Mouse (Mus musculus) megakaryocyte-erythroid progenitor cell, adult 5 weeks (primary cell): Measurements from ENCODE around the gene Wdr93. TPM values are rescaled to one million over a fixed set of nuclear protein-coding genes. Genes with fewer than 3 reads are reported as not detected.

Source experiments
- polyA plus RNA-seq: library from polyadenylated mRNA; stranded (reverse); fragments of >175 nt; gene quantifications from 2 replicates; pipeline ENCODE4 v1.2.3, GENCODE M21; 2012

Gene Wdr93
- polyA plus RNA-seq: 0.03 TPM in 1 of 2 replicates, not detected in the other

GRCm38 (mm10) chr7:79742659-79743536, at the start of gene Wdr93, which contains the start of gene Pex11a:
Gene Wdr93, plus strand, starts transcription at chr7:79743163.
Gene Pex11a, minus strand, starts transcription at chr7:79743131.

GRCm38 (mm10) chr7:79715187-79715981, 27.6 kb upstream of the Wdr93 start, which contains the start of gene Kif7:
Gene Kif7, minus strand, starts transcription at chr7:79715720.

GRCm38 (mm10) chr7:79732622-79733021, 10.3 kb upstream of the Wdr93 start, which contains the start of gene Plin1:
Gene Plin1, minus strand, starts transcription at chr7:79732903.

GRCm38 (mm10) chr7:79793688-79794087, 50.7 kb downstream of the Wdr93 start, which contains the start of gene Mesp1:
Gene Mesp1, minus strand, starts transcription at chr7:79793788.

GRCm38 (mm10) chr7:79810611-79811506, 67.9 kb downstream of the Wdr93 start, which contains the start of gene Mesp2:
Gene Mesp2, plus strand, starts transcription at chr7:79810727.

Other genes starting within 250 kb of the Wdr93 start
- gene Rhcg, start 125.5 kb upstream of the Wdr93 start, polyA plus RNA-seq: 1.5 and 2.1 TPM in 2 replicates
- 8.0 and 9.9 TPM in 2 replicates for gene Ticrr, start 83.0 kb upstream of the Wdr93 start, polyA plus RNA-seq
- 2.7 and 5.9 TPM in 2 replicates for gene Kif7, start 27.4 kb upstream of the Wdr93 start, polyA plus RNA-seq
- not detected in 2 replicates for gene Plin1, start 10.3 kb upstream of the Wdr93 start, polyA plus RNA-seq
- gene Pex11a, start within 50 bp of the Wdr93 start, polyA plus RNA-seq: 2.0 and 2.3 TPM in 2 replicates
- gene Mesp1, start 50.6 kb downstream of the Wdr93 start, polyA plus RNA-seq: not detected in 2 replicates
- gene Mesp2, start 67.6 kb downstream of the Wdr93 start, polyA plus RNA-seq: 0.15 and 0.32 TPM in 2 replicates
- gene Anpep, start 117.9 kb downstream of the Wdr93 start, polyA plus RNA-seq: 1.4 and 2.1 TPM in 2 replicates
- 6.3 and 6.4 TPM in 2 replicates for gene Ap3s2, start 177.5 kb downstream of the Wdr93 start, polyA plus RNA-seq
- gene Arpin, start 192.2 kb downstream of the Wdr93 start, polyA plus RNA-seq: 0.21 TPM in 1 of 2 replicates, not detected in the other